Mouse (Mus musculus) mesoderm, embryonic 11.5 days (tissue): ENCODE measurements at regions not wholly inside any gene's neighbourhood (a gene's known extent, or its start where the extent isn't known, plus 50 kb on each side); places are given as distances from the start of the nearest gene placed in this dataset.
A peak's percentile ranks its signal among the peaks of the same experiment; 100 is the strongest.

Source experiments
- DNase-seq: peaks from one replicate; pipeline ENCODE4 v3.0.0-alpha.2; 2012; ENCODE audit warnings: low read depth, low spot score

- peak; percentile 35 for DNase-seq
Observed at GRCm38 (mm10) chr9:72217296-72218028, 57.2 kb upstream of the Zfp280d start.

- no peak for DNase-seq
Observed at GRCm38 (mm10) chr9:72218736-72219135, 55.9 kb upstream of the Zfp280d start.

DNA sequence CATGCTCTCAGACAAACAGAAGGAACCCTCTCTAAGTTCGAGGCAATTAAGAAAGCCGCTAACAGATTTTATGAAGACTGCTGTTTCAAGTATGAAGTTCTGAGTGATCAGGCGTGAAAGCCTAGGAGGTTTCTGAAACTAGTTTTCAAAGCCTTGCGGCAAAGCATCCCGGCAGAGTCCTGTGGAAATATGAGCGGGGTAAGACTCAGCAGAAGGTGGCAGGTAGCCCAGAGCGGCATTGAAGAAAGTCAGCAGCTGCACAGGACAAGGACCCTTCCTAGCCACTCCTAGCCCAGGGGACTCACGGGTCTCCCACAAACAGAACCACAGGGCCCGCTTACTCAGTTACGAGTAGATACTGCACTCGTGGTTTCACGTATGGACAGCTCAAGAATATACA lies 54.8 kb upstream of the Zfp280d start:
- DNase-seq = no peak

GRCm38 (mm10) chr9:72221333-72221732 lies 53.3 kb upstream of the Zfp280d start:
- DNase-seq = no peak
